Mouse (Mus musculus): ENCODE results near the gene Dusp3. TPM values are rescaled to one million over a fixed set of nuclear protein-coding genes. Genes with fewer than 3 reads are reported as not detected.

Gene Dusp3
- total RNA-seq, 2 experiments from 2014 or later: 0.28 to 0.70 TPM

- no peak for ATAC-seq (replicated peaks; ENCODE audit: low FRiP score, low TSS enrichment, poor library complexity, severe bottlenecking)
Measured at GRCm38 (mm10) chr11:101981850-101982249, 5.0 kb downstream of the Dusp3 start.

DNA sequence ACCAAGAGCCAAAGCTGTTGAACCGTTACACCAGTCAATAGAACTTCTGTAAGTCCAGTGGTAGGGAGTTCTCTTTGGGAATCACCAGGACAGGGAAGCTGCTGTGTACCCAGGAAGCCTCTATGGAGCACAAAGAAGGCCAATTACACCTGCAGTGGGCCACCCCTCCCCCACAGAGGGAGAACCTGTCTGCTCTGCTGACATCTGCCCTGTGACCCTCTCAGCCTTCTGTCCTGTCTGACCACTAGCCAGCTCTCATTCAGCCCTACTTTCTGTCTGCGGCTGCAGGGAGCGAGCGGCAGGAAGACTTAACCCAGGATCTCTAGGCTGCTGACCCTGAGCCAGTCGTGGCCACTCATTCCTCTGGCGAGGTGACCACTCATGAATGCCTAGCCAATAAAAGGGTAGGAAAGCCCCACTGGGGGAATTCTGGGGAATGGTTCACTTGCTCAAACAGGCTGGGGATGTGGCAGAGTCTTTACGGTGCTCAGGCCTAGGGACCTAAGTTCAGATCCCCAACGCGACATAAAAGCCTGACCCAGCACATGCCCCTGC is 6.1 kb downstream of the Dusp3 start:
- ATAC-seq (replicated peaks; ENCODE audit: low FRiP score, low TSS enrichment, poor library complexity, severe bottlenecking): no peak

GRCm38 (mm10) chr11:101979140-101979539 is 7.7 kb downstream of the Dusp3 start:
- ATAC-seq (replicated peaks; ENCODE audit: low FRiP score, low TSS enrichment, poor library complexity, severe bottlenecking): no peak

- ATAC-seq (replicated peaks; ENCODE audit: low FRiP score, low TSS enrichment, poor library complexity, severe bottlenecking): no peak
Measured at GRCm38 (mm10) chr11:101976949-101977348, 9.9 kb downstream of the Dusp3 start.

GRCm38 (mm10) chr11:101974923-101975322 is 11.9 kb downstream of the Dusp3 start:
- no peak for ATAC-seq (replicated peaks; ENCODE audit: low FRiP score, low TSS enrichment, poor library complexity, severe bottlenecking)

DNA sequence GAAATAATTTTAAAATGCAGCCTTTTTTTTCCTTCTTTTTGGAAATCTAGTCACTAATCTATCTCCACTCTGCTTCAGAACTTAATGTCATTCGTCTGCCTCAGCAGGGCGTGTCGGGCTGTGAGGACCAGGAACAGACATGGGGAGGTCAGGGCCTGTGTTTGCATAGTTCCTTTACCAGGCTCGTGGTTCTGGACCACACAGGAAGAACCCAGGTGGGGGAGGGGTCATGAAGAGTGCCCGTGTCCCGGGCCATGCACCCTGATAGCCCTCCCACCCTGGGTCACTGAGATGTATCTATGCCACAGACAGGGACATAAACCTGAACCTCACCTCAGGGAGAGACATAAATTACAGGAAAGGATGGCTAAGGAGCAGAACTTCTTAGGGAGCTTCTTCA is 12.6 kb downstream of the Dusp3 start:
- no peak for ATAC-seq (replicated peaks; ENCODE audit: low FRiP score, low TSS enrichment, poor library complexity, severe bottlenecking)

DNA sequence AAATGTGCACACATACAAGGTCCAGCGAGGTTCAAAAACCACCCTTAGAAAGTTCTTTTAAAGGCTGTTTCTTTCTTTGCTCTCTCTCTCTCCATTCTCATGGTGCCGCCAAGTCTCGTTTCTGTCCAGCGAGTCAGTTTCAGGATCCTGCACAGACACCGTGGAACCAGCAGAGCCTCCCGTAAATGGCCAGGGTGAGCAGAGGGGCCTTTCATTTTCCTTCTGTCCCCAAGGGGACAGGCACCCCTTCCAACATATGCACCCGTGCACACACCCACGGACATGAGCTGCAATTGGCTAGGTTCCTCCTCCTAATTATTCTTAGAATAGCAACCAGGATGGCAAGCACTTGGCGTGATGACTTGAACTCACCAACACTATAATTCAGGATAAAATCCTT is 13.3 kb downstream of the Dusp3 start:
- ATAC-seq (replicated peaks; ENCODE audit: low FRiP score, low TSS enrichment, poor library complexity, severe bottlenecking): no peak

GRCm38 (mm10) chr11:101972651-101973050 is 14.2 kb downstream of the Dusp3 start:
- no peak for ATAC-seq (replicated peaks; ENCODE audit: low FRiP score, low TSS enrichment, poor library complexity, severe bottlenecking)

DNA sequence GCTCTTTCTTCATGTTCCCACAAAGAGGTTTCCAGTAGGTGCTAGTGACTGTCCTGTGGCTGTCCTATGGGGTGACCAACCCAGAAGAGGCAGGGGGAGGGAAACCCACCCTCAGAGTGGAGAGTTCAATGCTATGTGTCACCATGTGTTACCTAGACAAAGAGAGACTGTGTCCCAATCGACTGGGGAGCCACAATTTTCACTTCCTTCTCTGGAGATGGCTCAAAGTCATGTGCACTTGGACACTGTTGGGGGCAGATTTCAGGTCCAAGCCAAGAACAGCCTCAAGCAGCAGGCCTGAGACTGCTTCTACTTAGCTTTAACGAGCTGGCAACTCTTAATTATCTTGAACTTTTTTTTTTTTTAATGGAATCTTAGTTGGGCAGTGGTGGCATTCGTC is 14.7 kb downstream of the Dusp3 start:
- no peak for ATAC-seq (replicated peaks; ENCODE audit: low FRiP score, low TSS enrichment, poor library complexity, severe bottlenecking)

- no peak for ATAC-seq (replicated peaks; ENCODE audit: low FRiP score, low TSS enrichment, poor library complexity, severe bottlenecking)
Measured at GRCm38 (mm10) chr11:101971410-101971809, 15.4 kb downstream of the Dusp3 start.

GRCm38 (mm10) chr11:101969835-101970234 is 17.0 kb downstream of the Dusp3 start:
- no peak for ATAC-seq (replicated peaks; ENCODE audit: low FRiP score, low TSS enrichment, poor library complexity, severe bottlenecking)

GRCm38 (mm10) chr11:101968791-101969190 is 18.0 kb downstream of the Dusp3 start:
- ATAC-seq (replicated peaks; ENCODE audit: low FRiP score, low TSS enrichment, poor library complexity, severe bottlenecking): peak; percentile 75

DNA sequence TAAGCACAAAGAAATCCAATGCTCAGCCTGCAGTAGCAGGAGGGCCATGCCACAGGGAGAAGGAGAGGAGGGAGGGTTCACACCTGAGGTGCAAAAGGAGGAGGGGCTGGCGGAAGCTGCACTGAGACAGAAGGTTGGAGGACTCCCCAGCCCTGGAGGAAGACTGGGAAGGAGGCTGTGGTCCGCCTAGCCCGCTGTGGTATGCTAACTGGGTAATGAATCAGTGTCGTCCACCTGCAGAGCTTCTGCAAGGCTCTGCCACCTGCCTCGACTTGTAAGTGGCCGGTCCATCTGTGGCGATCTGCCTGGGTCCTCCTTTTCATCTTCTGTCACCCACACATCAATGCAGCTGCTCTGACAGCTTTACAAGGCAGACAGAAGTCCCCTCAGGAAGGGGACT is 18.5 kb downstream of the Dusp3 start:
- no peak for ATAC-seq (replicated peaks; ENCODE audit: low FRiP score, low TSS enrichment, poor library complexity, severe bottlenecking)

DNA sequence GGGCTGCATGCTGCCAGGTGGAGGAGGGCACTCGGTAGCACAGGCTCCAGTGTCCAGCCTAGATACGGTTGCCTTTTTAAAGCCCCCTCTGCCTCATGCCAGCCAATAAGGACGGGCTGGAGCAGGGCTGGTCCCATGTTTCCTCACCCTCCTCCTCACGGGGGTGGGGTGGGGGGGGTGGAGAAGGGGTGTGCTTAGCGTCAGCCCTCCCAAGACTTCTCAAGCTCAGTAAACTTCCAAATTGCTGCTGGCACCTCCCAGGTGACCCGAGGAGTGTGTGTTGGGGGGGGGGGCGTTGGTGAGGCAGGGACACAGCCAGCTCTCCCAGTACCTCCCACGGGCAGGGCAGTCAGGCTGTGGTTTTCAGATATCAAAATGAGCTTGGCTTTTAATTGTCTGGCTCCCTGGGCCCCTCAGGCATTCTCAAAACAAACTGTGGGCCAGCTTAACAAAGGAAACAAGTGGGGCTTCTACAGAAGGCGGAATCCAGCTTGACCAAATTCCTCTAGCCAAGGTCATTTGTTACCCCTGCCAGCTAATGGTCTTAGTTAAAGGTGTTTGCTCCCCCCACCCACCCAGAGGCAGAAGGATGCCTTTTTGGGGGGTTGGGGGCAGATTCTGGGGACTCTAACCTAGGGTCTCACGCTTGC is 19.7 kb downstream of the Dusp3 start, which contains the start of gene Sost:
Sost (minus strand) TSS at position 51 of the 650 bp plus-strand sequence.
- ATAC-seq (replicated peaks; ENCODE audit: low FRiP score, low TSS enrichment, poor library complexity, severe bottlenecking): no peak

- no peak for ATAC-seq (replicated peaks; ENCODE audit: low FRiP score, low TSS enrichment, poor library complexity, severe bottlenecking)
Measured at GRCm38 (mm10) chr11:101965553-101965952, 21.3 kb downstream of the Dusp3 start.

GRCm38 (mm10) chr11:101964647-101965046 is 22.2 kb downstream of the Dusp3 start:
- no peak for ATAC-seq (replicated peaks; ENCODE audit: low FRiP score, low TSS enrichment, poor library complexity, severe bottlenecking)

- ATAC-seq (replicated peaks; ENCODE audit: low FRiP score, low TSS enrichment, poor library complexity, severe bottlenecking): no peak
Measured at GRCm38 (mm10) chr11:101963473-101964291, 23.1 kb downstream of the Dusp3 start.

DNA sequence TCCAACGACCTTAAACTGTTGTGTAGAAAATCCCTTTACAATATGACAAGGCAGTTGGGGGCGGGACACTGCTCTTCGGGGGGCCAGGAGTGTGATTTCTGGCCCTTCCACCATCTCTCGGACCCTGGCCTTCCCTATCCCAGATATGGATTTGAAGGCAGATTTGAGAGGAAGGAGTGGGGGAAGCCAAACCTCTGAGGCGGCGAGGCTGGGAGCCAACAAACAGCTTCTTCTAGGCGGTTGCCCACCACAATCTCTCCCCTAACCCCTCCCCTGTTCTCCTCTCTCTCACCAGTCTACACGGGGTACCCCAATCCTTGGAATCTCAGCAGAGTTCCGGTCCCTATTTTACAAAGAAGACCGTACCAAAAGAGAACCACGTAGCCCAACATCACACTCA is 23.8 kb downstream of the Dusp3 start:
- no peak for ATAC-seq (replicated peaks; ENCODE audit: low FRiP score, low TSS enrichment, poor library complexity, severe bottlenecking)

GRCm38 (mm10) chr11:101957476-101957875 is 29.3 kb downstream of the Dusp3 start:
- no peak for ATAC-seq (replicated peaks; ENCODE audit: low FRiP score, low TSS enrichment, poor library complexity, severe bottlenecking)

- no peak for ATAC-seq (replicated peaks; ENCODE audit: low FRiP score, low TSS enrichment, poor library complexity, severe bottlenecking)
Measured at GRCm38 (mm10) chr11:101953441-101953840, 33.4 kb downstream of the Dusp3 start.

Measured in megakaryocyte-erythroid progenitor cell, adult 5-6 weeks (primary cell).